Mouse (Mus musculus): Measurements from ENCODE around the gene Pole4.

The Pole4 gene

GRCm38 (mm10) chr6:82705221-82705620, at the start of gene Pole4:
TSS of gene Pole4 (minus strand) at chr6:82705365.
- CTCF ChIA-PET = interaction anchor here (1.0 to 5.6 kb wide), 8 partner anchors 9 to 100 kb away, joined by 3 to 25 read pairs (median 4); no protein-coding TSS in a partner anchor
- POLR2A ChIA-PET = interaction anchor here in 3 of 4 experiments (0.5 to 10.8 kb wide), 34 partner anchors 8 to 373 kb away, joined by 3 to 245 read pairs (median 4); partner anchors contain the start of genes Hk2 (in 1 of the 3) and Pcgf1 (in 1 of the 3)

GRCm38 (mm10) chr6:82754769-82755168, 49.6 kb upstream of the Pole4 start:
- ChIA-PET CTCF (interaction anchor here (0.5 to 4.3 kb wide), 64 partner anchors 8 to 215 kb away, joined by 3 to 51 read pairs (median 4); partner anchors contain the start of genes Hk2 (in 2 of the 4), Pole4 (in 2 of the 4) and Sema4f (in 1 of the 4)), POLR2A (interaction anchor here in 3 of 4 experiments (0.6 to 18.9 kb wide), 33 partner anchors 8 to 983 kb away, joined by 3 to 277 read pairs (median 5); partner anchors contain the start of genes Hk2 (in 2 of the 3) and Pole4 (in 1 of the 3))

- ChIA-PET CTCF (interaction anchor here (0.6 to 4.3 kb wide), 29 partner anchors 9 to 132 kb away, joined by 3 to 51 read pairs (median 4); partner anchors contain the start of genes Hk2 (in 2 of the 4) and Pole4 (in 1 of the 4)), POLR2A (interaction anchor here in 3 of 4 experiments (0.6 to 18.9 kb wide), 39 partner anchors 9 to 372 kb away, joined by 3 to 277 read pairs (median 4); partner anchors contain the start of genes Hk2 (in 2 of the 3) and Pole4 (in 1 of the 3))
Measured at GRCm38 (mm10) chr6:82753638-82754361, 48.6 kb upstream of the Pole4 start.

DNA sequence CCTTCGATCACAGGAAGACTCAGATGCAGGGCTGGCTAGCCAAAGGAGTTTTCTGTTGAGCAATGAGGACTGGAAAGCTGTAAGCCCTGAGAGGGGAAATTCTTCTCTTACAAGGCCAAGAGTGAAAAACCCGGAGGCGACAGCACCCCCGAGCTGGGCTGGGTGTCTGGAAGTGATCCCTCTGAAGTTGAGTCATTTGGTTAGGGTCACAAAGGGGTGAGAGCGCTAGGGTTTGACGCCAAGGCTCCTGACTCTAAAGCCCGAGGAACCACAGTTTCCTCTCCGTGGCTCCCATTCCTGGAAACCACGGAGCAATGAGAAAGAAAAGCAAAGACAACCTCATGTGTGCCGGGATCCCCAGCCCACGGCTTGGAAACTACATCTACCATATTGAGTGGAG, 47.9 kb upstream of the Pole4 start:
- POLR2A ChIA-PET = interaction anchor here (0.5 to 18.9 kb wide), 15 partner anchors 9 to 141 kb away, joined by 3 to 277 read pairs (median 6); partner anchors contain the start of genes Hk2 (in 2 of the 4) and Pole4 (in 1 of the 4)
- CTCF ChIA-PET = interaction anchor here in 3 of 4 experiments (0.6 to 4.3 kb wide), 12 partner anchors 8 to 114 kb away, joined by 3 to 51 read pairs (median 5); partner anchors contain the start of genes Hk2 (in 1 of the 3) and Pole4 (in 1 of the 3)

DNA sequence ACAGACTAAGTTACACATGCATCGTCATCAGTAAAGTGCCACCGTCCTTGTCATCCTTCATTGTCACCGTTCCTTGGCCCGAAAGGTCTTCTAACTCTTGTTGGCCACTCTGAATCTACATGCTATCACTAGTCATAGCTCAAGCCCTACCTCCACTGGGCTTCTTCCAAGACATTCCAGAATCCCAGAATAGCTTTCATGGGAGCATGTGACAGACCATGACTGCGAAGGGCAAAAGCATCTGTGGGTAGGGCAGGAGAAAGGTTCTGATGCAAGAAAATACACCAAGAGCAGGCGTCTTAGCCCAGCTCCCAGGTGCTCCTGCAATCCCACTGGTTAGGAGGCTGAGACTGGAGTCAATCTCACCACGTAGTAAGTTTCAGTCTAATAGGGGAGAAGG, 46.6 kb upstream of the Pole4 start:
- ChIA-PET POLR2A (interaction anchor here in 3 of 4 experiments (0.7 to 18.9 kb wide), 10 partner anchors 13 to 113 kb away, joined by 3 to 277 read pairs (median 4); partner anchors contain the start of gene Hk2 (in 2 of the 3)), CTCF (interaction anchor here in 2 of 4 experiments (0.6 to 1.2 kb wide), 4 partner anchors 18 to 135 kb away, joined by 3 read pairs; partner anchors contain the start of gene Hk2 (in 2 of the 2))

GRCm38 (mm10) chr6:82751031-82751430, 45.9 kb upstream of the Pole4 start:
- ChIA-PET POLR2A (interaction anchor here in 3 of 4 experiments (0.8 to 18.9 kb wide), 9 partner anchors 12 to 48 kb away, joined by 3 to 277 read pairs (median 4); partner anchors contain the start of genes Hk2 (in 2 of the 3) and Pole4 (in 1 of the 3)), CTCF (interaction anchor here in 2 of 4 experiments (0.6 to 1.2 kb wide), 5 partner anchors 19 to 135 kb away, joined by 3 read pairs; partner anchors contain the start of gene Hk2 (in 2 of the 2))

DNA sequence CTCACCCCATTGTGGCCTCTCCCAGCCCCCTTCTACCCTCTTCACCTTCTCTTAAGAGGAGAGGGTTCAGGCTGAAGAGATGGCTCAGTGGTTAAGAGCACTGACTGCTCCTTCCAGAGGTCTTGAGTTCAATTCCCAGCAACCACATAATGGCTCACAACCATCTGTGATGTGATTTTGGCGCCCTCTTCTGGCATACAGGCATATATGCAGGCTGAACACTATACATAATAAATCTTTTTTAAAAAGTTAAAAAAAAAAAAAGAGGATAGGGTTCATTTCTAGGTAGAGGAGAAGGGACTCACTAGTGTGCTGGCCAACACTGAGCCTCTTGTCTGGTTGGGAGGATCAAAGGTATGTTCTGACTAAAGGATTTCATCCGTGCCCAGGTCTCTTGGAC, 44.9 kb upstream of the Pole4 start:
- ChIA-PET POLR2A (interaction anchor here in 3 of 4 experiments (0.6 to 18.9 kb wide), 9 partner anchors 11 to 793 kb away, joined by 3 to 277 read pairs (median 4); partner anchors contain the start of genes Hk2 (in 2 of the 3) and Pole4 (in 1 of the 3)), CTCF (interaction anchor here in 1 of 4 experiments (0.6 kb wide), 1 partner anchor 22 kb away, joined by 3 read pairs; no protein-coding TSS in a partner anchor)

- POLR2A ChIA-PET = interaction anchor here in 3 of 4 experiments (0.6 to 18.9 kb wide), 13 partner anchors 10 to 97 kb away, joined by 3 to 277 read pairs (median 4); partner anchors contain the start of gene Hk2 (in 2 of the 3)
- CTCF ChIA-PET = no interaction called here
Measured at GRCm38 (mm10) chr6:82748106-82748672, 43.0 kb upstream of the Pole4 start.

- ChIA-PET POLR2A (interaction anchor here in 3 of 4 experiments (0.7 to 18.9 kb wide), 18 partner anchors 8 to 328 kb away, joined by 3 to 277 read pairs (median 4); partner anchors contain the start of gene Hk2 (in 2 of the 3)), CTCF (interaction anchor here (0.5 to 1.2 kb wide), 7 partner anchors 8 to 613 kb away, joined by 3 to 11 read pairs (median 3); no protein-coding TSS in a partner anchor)
Measured at GRCm38 (mm10) chr6:82747085-82747484, 41.9 kb upstream of the Pole4 start.

DNA sequence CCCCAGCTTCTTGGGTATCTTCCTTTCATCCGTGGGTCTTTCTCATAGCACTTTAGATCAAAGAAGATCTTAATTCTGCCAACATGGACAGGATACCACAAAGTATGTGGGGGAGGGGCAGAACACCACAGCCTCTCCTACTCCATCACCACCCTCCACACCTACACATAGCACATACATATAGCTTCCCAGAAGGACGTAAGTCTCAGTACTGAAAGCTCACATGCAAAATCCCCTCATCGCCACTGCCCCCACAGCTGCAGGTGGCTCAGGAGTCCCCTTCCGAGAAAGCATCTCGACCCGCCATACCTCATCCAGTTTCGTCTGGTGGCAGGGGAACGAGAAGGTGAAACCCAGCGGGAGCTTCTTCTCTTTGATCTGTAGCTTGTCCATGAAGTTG, 39.4 kb upstream of the Pole4 start:
- ChIA-PET CTCF (interaction anchor here in 3 of 4 experiments (0.5 to 1.5 kb wide), 7 partner anchors 9 to 52 kb away, joined by 3 to 7 read pairs (median 5); no protein-coding TSS in a partner anchor), POLR2A (interaction anchor here in 3 of 4 experiments (0.9 to 2.9 kb wide), 15 partner anchors 9 to 41 kb away, joined by 3 to 11 read pairs (median 4); no protein-coding TSS in a partner anchor)

DNA sequence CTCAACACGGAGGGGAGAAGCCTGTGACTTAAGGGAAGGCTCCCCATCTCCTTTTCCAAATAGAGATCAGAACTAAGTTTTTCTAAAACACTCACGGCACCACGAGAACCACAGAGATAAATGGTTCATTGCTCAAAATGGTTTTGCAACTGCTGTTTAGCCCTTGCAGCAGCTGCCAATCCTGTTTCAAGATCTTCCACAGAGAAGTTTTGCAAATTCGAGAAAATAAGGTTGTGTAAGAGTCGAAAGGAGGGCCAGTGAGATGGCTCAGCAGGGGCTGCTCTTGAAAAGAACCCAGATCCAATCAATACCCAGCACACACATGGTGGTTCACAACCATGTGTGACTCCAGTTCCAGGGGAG, 36.3 kb upstream of the Pole4 start:
- ChIA-PET CTCF (interaction anchor here in 2 of 4 experiments (1.0 to 2.0 kb wide), 3 partner anchors 14 to 17 kb away, joined by 3 to 6 read pairs (median 5); no protein-coding TSS in a partner anchor), POLR2A (interaction anchor here in 2 of 4 experiments (0.7 to 2.7 kb wide), 15 partner anchors 13 to 151 kb away, joined by 3 to 9 read pairs (median 4); no protein-coding TSS in a partner anchor)

DNA sequence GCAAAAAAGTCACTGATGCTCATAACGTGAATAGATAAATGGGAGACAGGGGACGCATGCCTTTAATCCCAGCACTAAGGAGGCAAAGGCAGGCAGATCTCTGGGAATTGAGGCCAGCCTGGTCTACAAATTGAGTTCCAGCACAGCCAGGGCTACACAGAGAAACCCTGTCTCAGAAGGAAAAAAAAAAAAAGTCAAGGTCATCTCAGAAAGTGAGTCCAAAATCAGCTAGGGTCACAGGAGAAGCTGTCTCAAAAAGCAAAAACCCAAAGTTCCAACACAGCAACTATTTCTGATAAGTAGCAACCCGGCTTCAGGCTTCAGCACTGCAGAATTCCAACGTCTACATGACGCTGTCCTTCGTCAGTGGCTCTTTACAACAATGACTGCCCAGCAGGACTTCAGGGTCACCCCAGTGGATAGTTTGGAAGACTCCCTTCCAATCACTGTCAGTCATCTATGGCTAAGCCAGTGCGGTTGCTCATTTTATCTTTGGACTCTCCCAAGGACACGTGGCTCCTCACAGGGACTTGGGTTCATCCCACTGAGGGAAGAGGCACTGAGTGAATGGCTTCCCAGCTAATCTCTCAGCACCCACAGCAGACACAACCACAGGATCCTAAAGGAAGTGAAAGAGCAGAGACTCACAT, 35.8 kb upstream of the Pole4 start:
- CTCF ChIA-PET = interaction anchor here in 1 of 4 experiments (2.0 kb wide), 1 partner anchor 14 kb away, joined by 6 read pairs; no protein-coding TSS in a partner anchor

GRCm38 (mm10) chr6:82740269-82740668, 35.1 kb upstream of the Pole4 start:
- CTCF ChIA-PET = interaction anchor here in 1 of 4 experiments (2.0 kb wide), 1 partner anchor 15 kb away, joined by 6 read pairs; no protein-coding TSS in a partner anchor

More for the DNA sequence above, 35.8 kb upstream of the Pole4 start:
- POLR2A ChIA-PET = interaction anchor here in 2 of 4 experiments (1.0 to 2.7 kb wide), 9 partner anchors 12 to 151 kb away, joined by 3 to 9 read pairs (median 4); no protein-coding TSS in a partner anchor

DNA sequence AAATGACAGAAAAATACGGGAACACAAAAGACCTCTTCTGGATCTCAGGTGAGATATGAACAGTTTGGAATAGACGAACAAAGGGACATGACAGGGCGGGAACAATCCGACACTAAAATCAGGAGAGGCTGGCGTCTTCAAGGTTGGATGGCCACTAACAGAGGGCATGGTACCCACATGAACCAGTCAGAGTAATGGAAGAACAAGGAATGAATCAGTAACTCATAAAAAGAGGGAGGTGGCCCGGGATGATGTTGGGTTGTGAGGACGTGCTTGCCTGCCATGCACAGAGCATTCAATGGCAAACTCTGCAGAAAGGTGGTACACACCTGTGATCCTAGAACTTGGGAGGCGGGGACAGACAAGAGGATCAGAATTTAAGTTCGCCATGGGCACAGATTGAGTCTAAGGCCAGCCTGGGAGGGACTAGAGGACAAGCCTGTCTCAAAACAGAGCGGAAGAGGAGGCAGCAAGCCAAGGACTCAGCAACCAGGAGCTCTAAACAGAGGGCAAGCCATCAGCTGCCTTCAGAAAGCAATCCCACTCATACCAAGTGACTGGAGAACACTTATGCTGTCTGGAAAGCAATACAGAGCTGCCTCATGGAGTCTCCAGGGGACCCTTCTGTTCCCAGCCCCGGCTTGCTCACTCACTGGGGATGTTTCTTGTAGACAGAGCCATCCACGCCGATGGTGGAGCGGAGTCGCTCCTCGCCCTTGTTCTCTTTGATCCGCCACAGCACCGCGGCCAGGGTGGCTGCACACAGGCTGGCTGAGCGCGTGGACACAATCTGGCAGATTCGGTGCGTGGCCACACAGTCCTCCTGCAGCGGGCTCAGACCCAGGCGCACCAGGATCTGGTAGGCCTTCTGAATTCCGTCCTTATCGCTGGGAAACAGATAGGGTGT, 32.7 kb upstream of the Pole4 start:
- POLR2A ChIA-PET = interaction anchor here in 3 of 4 experiments (0.5 to 5.6 kb wide), 22 partner anchors 9 to 622 kb away, joined by 3 to 68 read pairs (median 6); partner anchors contain the start of genes Hk2 (in 2 of the 3) and Pole4 (in 1 of the 3)
- CTCF ChIA-PET = interaction anchor here in 3 of 4 experiments (0.6 to 2.2 kb wide), 7 partner anchors 16 to 24 kb away, joined by 3 to 9 read pairs (median 3); no protein-coding TSS in a partner anchor

More at GRCm38 (mm10) chr6:82740269-82740668, 35.1 kb upstream of the Pole4 start:
- POLR2A ChIA-PET = interaction anchor here in 2 of 4 experiments (1.0 to 2.3 kb wide), 3 partner anchors 12 to 48 kb away, joined by 3 to 9 read pairs (median 3); no protein-coding TSS in a partner anchor
